Mouse (Mus musculus) lung, adult 2 months (tissue): ENCODE measurements around the gene Psmc2.

Source experiments
- CTCF ChIP-seq: fragments of 200-500 bp; IDR thresholded peaks from 2 replicates; pipeline ENCODE4 v1.5.1; 2011; ENCODE audit warnings: mild to moderate bottlenecking, low read length, control low read depth; ENCODE audit not compliant: insufficient read depth
- POLR2A ChIP-seq: fragments of 200-500 bp; IDR thresholded peaks from 2 replicates; pipeline ENCODE4 v1.6.1; 2011; ENCODE audit warnings: low read depth, mild to moderate bottlenecking, control low read depth, low read length, borderline replicate concordance; ENCODE audit errors: extremely low read depth

DNA sequence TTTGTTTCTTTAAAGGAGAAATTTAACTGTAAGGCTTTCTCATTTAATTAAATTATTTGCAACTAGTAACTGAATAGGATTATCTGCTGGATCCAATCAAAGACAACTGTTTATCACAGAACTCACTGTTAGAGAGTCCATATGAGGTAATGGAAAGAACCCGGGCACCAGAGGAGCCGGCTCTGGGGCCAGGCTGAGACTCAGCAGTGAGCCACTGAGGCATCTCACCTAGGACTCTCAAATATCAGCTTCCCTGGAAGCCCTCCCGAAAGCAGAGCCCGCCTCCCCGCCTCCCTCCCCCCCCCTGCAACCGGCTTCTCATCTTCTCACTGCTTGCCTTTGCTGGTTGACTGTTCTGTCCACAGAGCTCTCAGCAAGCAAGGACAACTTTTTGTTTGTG is 42.6 kb downstream of the Psmc2 start:
- no peak for TF ChIP-seq CTCF
- no peak for TF ChIP-seq POLR2A
